Mouse (Mus musculus): ENCODE measurements around the gene Gm21731. TPM values are rescaled to one million over a fixed set of nuclear protein-coding genes. Genes with fewer than 3 reads are reported as not detected.
A peak's percentile ranks its signal among the peaks of the same experiment; 100 is the strongest.
"Not testable (repeated sequence)": the region's sequence is repeated elsewhere in the genome, so short reads cannot be mapped to it uniquely, and the experiment has no call there.

Gene Gm21731
- polyA plus RNA-seq, 1 experiment from 2014 or later: not detected

GRCm38 (mm10) chr13:120232447-120233049 lies 6.4 kb upstream of the Gm21731 start:
- WGBS: 74% methylated on average over 13 of the region's 25 CpGs
- not testable (repeated sequence) for H3K27ac ChIP-seq (ENCODE audit: low read depth, low read length)
- peak; percentile 17; the same call in 1 of the 2 replicates for TF ChIP-seq CTCF (IDR thresholded peaks at IDR 0.05; ENCODE audit: low read depth)

GRCm38 (mm10) chr13:120251208-120251924 lies 12.5 kb downstream of the Gm21731 start:
- not testable (repeated sequence) for H3K27ac ChIP-seq (ENCODE audit: low read depth, low read length); H3K27me3 ChIP-seq (replicated peaks; ENCODE audit: control insufficient read depth, insufficient read depth, low read length); H3K4me3 ChIP-seq (ENCODE audit: low read depth, low read length); ATAC-seq; H3K36me3 ChIP-seq (ENCODE audit: control insufficient read depth, insufficient read depth); H3K9ac ChIP-seq (ENCODE audit: low read depth, low read length); H3K4me2 ChIP-seq (replicated peaks; ENCODE audit: low read depth); H3K4me1 ChIP-seq (replicated peaks; ENCODE audit: control insufficient read depth, insufficient read depth, low read length); H3K9me3 ChIP-seq (ENCODE audit: control insufficient read depth)
- WGBS: 91% methylated on average over 2 of the region's 3 CpGs

More at GRCm38 (mm10) chr13:120232447-120233049, 6.4 kb upstream of the Gm21731 start:
- H3K27me3 ChIP-seq (replicated peaks; ENCODE audit: control insufficient read depth, insufficient read depth, low read length); H3K9ac ChIP-seq (ENCODE audit: low read depth, low read length); H3K4me2 ChIP-seq (replicated peaks; ENCODE audit: low read depth); H3K4me3 ChIP-seq (ENCODE audit: low read depth, low read length); H3K36me3 ChIP-seq (ENCODE audit: control insufficient read depth, insufficient read depth); ATAC-seq; H3K9me3 ChIP-seq (ENCODE audit: control insufficient read depth); H3K4me1 ChIP-seq (replicated peaks; ENCODE audit: control insufficient read depth, insufficient read depth, low read length): not testable (repeated sequence)

GRCm38 (mm10) chr13:120258817-120259658 lies 20.1 kb downstream of the Gm21731 start:
- not testable (repeated sequence) for H3K9me3 ChIP-seq (ENCODE audit: control insufficient read depth); H3K27me3 ChIP-seq (replicated peaks; ENCODE audit: control insufficient read depth, insufficient read depth, low read length); H3K4me3 ChIP-seq (ENCODE audit: low read depth, low read length); H3K9ac ChIP-seq (ENCODE audit: low read depth, low read length); H3K27ac ChIP-seq (ENCODE audit: low read depth, low read length); ATAC-seq; H3K36me3 ChIP-seq (ENCODE audit: control insufficient read depth, insufficient read depth); H3K4me1 ChIP-seq (replicated peaks; ENCODE audit: control insufficient read depth, insufficient read depth, low read length); H3K4me2 ChIP-seq (replicated peaks; ENCODE audit: low read depth)
- 84% methylated on average over 3 of the region's 3 CpGs for WGBS

- ATAC-seq; H3K4me1 ChIP-seq (replicated peaks; ENCODE audit: control insufficient read depth, insufficient read depth, low read length); H3K4me3 ChIP-seq (ENCODE audit: low read depth, low read length); H3K9ac ChIP-seq (ENCODE audit: low read depth, low read length); H3K36me3 ChIP-seq (ENCODE audit: control insufficient read depth, insufficient read depth); H3K27ac ChIP-seq (ENCODE audit: low read depth, low read length); H3K9me3 ChIP-seq (ENCODE audit: control insufficient read depth); H3K4me2 ChIP-seq (replicated peaks; ENCODE audit: low read depth); H3K27me3 ChIP-seq (replicated peaks; ENCODE audit: control insufficient read depth, insufficient read depth, low read length): not testable (repeated sequence)
- WGBS: 54% methylated on average over 3 of the region's 3 CpGs
These were observed 20.8 kb downstream of the Gm21731 start for GRCm38 (mm10) chr13:120259718-120260117.

- not testable (repeated sequence) for H3K27ac ChIP-seq (ENCODE audit: low read depth, low read length); H3K27me3 ChIP-seq (replicated peaks; ENCODE audit: control insufficient read depth, insufficient read depth, low read length); H3K9me3 ChIP-seq (ENCODE audit: control insufficient read depth); H3K9ac ChIP-seq (ENCODE audit: low read depth, low read length); H3K36me3 ChIP-seq (ENCODE audit: control insufficient read depth, insufficient read depth); ATAC-seq; H3K4me3 ChIP-seq (ENCODE audit: low read depth, low read length); H3K4me2 ChIP-seq (replicated peaks; ENCODE audit: low read depth); H3K4me1 ChIP-seq (replicated peaks; ENCODE audit: control insufficient read depth, insufficient read depth, low read length)
- WGBS: 84% methylated on average over 2 of the region's 2 CpGs
These were observed 24.0 kb downstream of the Gm21731 start, which contains the start of gene AF067061 for GRCm38 (mm10) chr13:120262870-120263269. AF067061 (plus strand) TSS chr13:120263114.

- H3K9ac ChIP-seq (ENCODE audit: low read depth, low read length); H3K4me2 ChIP-seq (replicated peaks; ENCODE audit: low read depth); ATAC-seq; H3K4me1 ChIP-seq (replicated peaks; ENCODE audit: control insufficient read depth, insufficient read depth, low read length); H3K27ac ChIP-seq (ENCODE audit: low read depth, low read length); H3K9me3 ChIP-seq (ENCODE audit: control insufficient read depth); H3K27me3 ChIP-seq (replicated peaks; ENCODE audit: control insufficient read depth, insufficient read depth, low read length); H3K4me3 ChIP-seq (ENCODE audit: low read depth, low read length); H3K36me3 ChIP-seq (ENCODE audit: control insufficient read depth, insufficient read depth): not testable (repeated sequence)
- 20% methylated on average over 2 of the region's 2 CpGs for WGBS
These were observed 38.9 kb downstream of the Gm21731 start for GRCm38 (mm10) chr13:120277837-120278236.
